Mouse (Mus musculus): Measurements from ENCODE around the gene Crat. TPM values are rescaled to one million over a fixed set of nuclear protein-coding genes. Genes with fewer than 3 reads are reported as not detected.

The Crat gene
- polyA plus RNA-seq, 1 experiment = 96.4 TPM

GRCm38 (mm10) chr2:30351149-30351548 lies 64.5 kb downstream of the Crat start:
- Histone ChIP-seq H3K4me3 (ENCODE audit: control insufficient read depth, insufficient read depth, low read length) (no peak overlapping the region), H3K27ac (ENCODE audit: control insufficient read depth, insufficient read depth, low read length) (no peak overlapping the region), H3K4me1 (replicated peaks; ENCODE audit: control insufficient read depth, insufficient read depth, low read length) (no peaks in the 10 kb centered on the region), H3K27me3 (ENCODE audit: control insufficient read depth, insufficient read depth, low read length) (no peaks in the 10 kb centered on the region), H3K36me3 (ENCODE audit: control insufficient read depth, insufficient read depth, low read length) (peaks cover 15% of the 10 kb centered on the region)
- WGBS = 94% methylated on average over 2 of the region's 2 CpGs
- TF ChIP-seq POLR2A (IDR thresholded peaks at IDR 0.05; ENCODE audit: control insufficient read depth, extremely low read depth, insufficient read depth, low read length, poor library complexity) (no peak), CTCF (IDR thresholded peaks at IDR 0.05; ENCODE audit: borderline replicate concordance, control insufficient read depth, extremely low read depth, insufficient read depth, low read length, poor library complexity) (no peak)
- no peak for DNase-seq

Other genes starting within 250 kb of the Crat start
- 37.8 and 40.3 TPM in 2 replicates for gene Endog, start 244.3 kb downstream of the Crat start, polyA plus RNA-seq (2012; rRNA removed)
- gene Spout1, start 237.4 kb downstream of the Crat start, polyA plus RNA-seq (2012; rRNA removed) = 41.9 and 44.9 TPM in 2 replicates
- 32.3 and 35.3 TPM in 2 replicates for gene Kyat1, start 210.0 kb downstream of the Crat start, polyA plus RNA-seq (2012; rRNA removed)
- gene Lrrc8a, start 178.1 kb downstream of the Crat start, polyA plus RNA-seq (2012; rRNA removed) = 27.3 and 31.0 TPM in 2 replicates
- gene Gm28035, start 175.2 kb downstream of the Crat start, polyA plus RNA-seq (2012; rRNA removed) = 14.8 and 15.5 TPM in 2 replicates
- gene Phyhd1, start 149.6 kb downstream of the Crat start, polyA plus RNA-seq (2012; rRNA removed) = 10.7 and 18.1 TPM in 2 replicates
- gene Gm28038, start 134.8 kb downstream of the Crat start, polyA plus RNA-seq (2012; rRNA removed) = not detected in 2 replicates
- gene Dolk, start 129.5 kb downstream of the Crat start, polyA plus RNA-seq (2012; rRNA removed) = 20.0 and 22.1 TPM in 2 replicates
- gene Nup188, start 129.4 kb downstream of the Crat start, polyA plus RNA-seq (2012; rRNA removed) = 77.4 and 107 TPM in 2 replicates
- 253 and 265 TPM in 2 replicates for gene Sh3glb2, start 56.5 kb downstream of the Crat start, polyA plus RNA-seq (2012; rRNA removed)
- gene Miga2, start 51.6 kb downstream of the Crat start, polyA plus RNA-seq (2012; rRNA removed) = 25.8 and 28.7 TPM in 2 replicates
- gene Dolpp1, start 23.6 kb downstream of the Crat start, polyA plus RNA-seq (2012; rRNA removed) = 97.2 and 98.9 TPM in 2 replicates
- 180 and 227 TPM in 2 replicates for gene Ptpa, start 226 bp upstream of the Crat start, polyA plus RNA-seq (2012; rRNA removed)
- 7.2 and 7.7 TPM in 2 replicates for gene Ier5l, start 58.4 kb upstream of the Crat start, polyA plus RNA-seq (2012; rRNA removed)
- gene Cstad, start 179.2 kb upstream of the Crat start, polyA plus RNA-seq (2012; rRNA removed) = 1.7 and 2.9 TPM in 2 replicates